Mouse (Mus musculus) embryonic facial prominence, embryonic 15.5 days (tissue): ENCODE data around the gene Ptprq. TPM values are rescaled to one million over a fixed set of nuclear protein-coding genes. Genes with fewer than 3 reads are reported as not detected.

Source experiments
- ATAC-seq: fragments of 200-750 bp; cut with Nextera tagmentation; 2 replicates; pipeline ENCODE4 v1.8.0; 2017; ENCODE audit warnings: low read depth, moderate TSS enrichment; ENCODE audit not compliant: insufficient number of reproducible peaks, low FRiP score, low TSS enrichment
- H3K27ac ChIP-seq: fragments of 300-500 bp; sonication (generic); replicated peaks from 2 replicates; pipeline ENCODE4 v1.5.1; 2015; ENCODE audit warnings: mild to moderate bottlenecking, inconsistent platforms
- H3K27me3 ChIP-seq: fragments of 300-500 bp; sonication (generic); 2 replicates; pipeline ENCODE4 v1.6.1; 2015; ENCODE audit warnings: inconsistent platforms
- H3K36me3 ChIP-seq: fragments of 300-500 bp; sonication (generic); 2 replicates; pipeline ENCODE4 v1.6.1; 2015; ENCODE audit warnings: mild to moderate bottlenecking, inconsistent platforms
- H3K4me1 ChIP-seq: fragments of 300-500 bp; sonication (generic); 2 replicates; pipeline ENCODE4 v1.6.1; 2015; ENCODE audit warnings: inconsistent platforms
- H3K4me2 ChIP-seq: fragments of 300-500 bp; sonication (generic); replicated peaks from 2 replicates; pipeline ENCODE4 v1.6.1; 2015; ENCODE audit warnings: mild to moderate bottlenecking, inconsistent platforms
- H3K4me3 ChIP-seq: fragments of 300-500 bp; sonication (generic); replicated peaks from 2 replicates; pipeline ENCODE4 v1.5.1; 2015; ENCODE audit warnings: mild to moderate bottlenecking, inconsistent platforms
- H3K9ac ChIP-seq: fragments of 300-500 bp; sonication (generic); 2 replicates; pipeline ENCODE4 v1.6.1; 2015; ENCODE audit warnings: inconsistent platforms
- H3K9me3 ChIP-seq: fragments of 300-500 bp; sonication (generic); replicated peaks from 2 replicates; pipeline ENCODE4 v1.6.1; 2016; ENCODE audit warnings: inconsistent platforms
- WGBS: fragments of 180-500 bp; shearing (Covaris S2); methylation state at CpG from one replicate; pipeline ENCODE4 v1.1.7; 2015; 5-methylcytosine and 5-hydroxymethylcytosine counted together
- polyA plus RNA-seq: library from polyadenylated mRNA; unstranded; fragments of >200 nt; fragmentation: Nextera tagmentation; extraction: Ambion mirVana; gene quantifications from 2 replicates; pipeline ENCODE4 v1.2.1, GENCODE M21; 2015

Gene Ptprq
- polyA plus RNA-seq: 0.08 and 0.19 TPM in 2 replicates

DNA sequence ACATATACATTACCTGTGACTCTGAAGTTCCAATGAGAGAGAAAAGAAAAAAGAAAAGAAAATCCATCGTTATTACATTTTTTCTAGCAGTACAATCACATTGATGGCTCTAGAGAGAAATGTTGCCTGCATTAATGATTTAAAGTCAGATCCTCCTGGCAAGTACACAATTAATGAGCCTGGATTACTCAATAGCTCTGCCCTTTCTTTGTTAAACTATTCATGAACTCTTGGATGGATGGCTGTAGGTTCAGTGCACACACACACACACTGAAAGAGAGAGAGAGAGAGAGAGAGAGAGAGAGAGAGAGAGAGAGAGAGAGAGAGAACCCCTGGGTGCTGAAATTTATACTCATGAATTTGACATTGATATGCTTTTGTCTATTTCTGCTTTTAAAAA lies at the start of gene Ptprq:
Gene Ptprq, minus strand, starts transcription at position 246 of the 400 bp plus-strand sequence.
- no peaks in the 10 kb centered on the region for H3K4me1 ChIP-seq
- ATAC-seq: no peak

DNA sequence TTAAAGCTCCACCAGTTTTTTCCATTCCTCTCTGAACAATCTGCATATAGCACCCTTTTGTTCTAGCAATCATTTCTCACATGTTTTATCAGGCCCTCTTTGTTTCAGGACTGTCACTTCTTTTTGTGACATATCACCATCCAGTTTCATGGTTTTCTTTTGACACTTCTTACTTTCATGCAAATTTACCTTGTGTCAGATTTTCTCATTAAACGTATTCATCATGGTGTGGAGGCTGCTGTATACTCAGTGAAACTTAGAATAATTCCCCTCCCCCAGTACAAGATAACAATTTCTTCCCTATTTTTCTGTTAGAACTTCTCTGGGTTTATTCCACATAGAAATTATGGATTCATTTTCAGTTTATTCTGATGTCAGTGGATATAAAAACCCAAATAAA lies 39.8 kb upstream of the Ptprq start:
- 67% methylated on average over 1 of the region's 1 CpGs for WGBS
- Histone ChIP-seq H3K4me1 (no peaks in the 10 kb centered on the region), H3K9me3 (no peaks in the 10 kb centered on the region), H3K4me2 (no peak overlapping the region), H3K4me3 (no peak overlapping the region), H3K9ac (no peak overlapping the region), H3K27ac (no peak overlapping the region), H3K36me3 (no peaks in the 10 kb centered on the region), H3K27me3 (no peaks in the 10 kb centered on the region)
- no peak for ATAC-seq

More for the DNA sequence above, at the start of gene Ptprq:
- Histone ChIP-seq H3K27ac (no peak within 1 kb of the TSS), H3K36me3 (no peaks in the 10 kb centered on the region), H3K4me2 (no peak within 1 kb of the TSS), H3K4me3 (no peak within 1 kb of the TSS), H3K9me3 (no peaks in the 10 kb centered on the region), H3K9ac (no peak within 1 kb of the TSS), H3K27me3 (no peaks in the 10 kb centered on the region)
- WGBS: 81% methylated on average over 1 of the region's 1 CpGs

- Histone ChIP-seq H3K4me2 (no peak overlapping the region), H3K4me3 (no peak overlapping the region), H3K9ac (no peak overlapping the region), H3K4me1 (no peaks in the 10 kb centered on the region), H3K9me3 (no peaks in the 10 kb centered on the region), H3K36me3 (no peaks in the 10 kb centered on the region), H3K27me3 (no peaks in the 10 kb centered on the region), H3K27ac (no peak overlapping the region)
- 90% methylated on average over 3 of the region's 3 CpGs for WGBS
- ATAC-seq: no peak
Observed at GRCm38 (mm10) chr10:107753471-107753870, 33.6 kb upstream of the Ptprq start.

DNA sequence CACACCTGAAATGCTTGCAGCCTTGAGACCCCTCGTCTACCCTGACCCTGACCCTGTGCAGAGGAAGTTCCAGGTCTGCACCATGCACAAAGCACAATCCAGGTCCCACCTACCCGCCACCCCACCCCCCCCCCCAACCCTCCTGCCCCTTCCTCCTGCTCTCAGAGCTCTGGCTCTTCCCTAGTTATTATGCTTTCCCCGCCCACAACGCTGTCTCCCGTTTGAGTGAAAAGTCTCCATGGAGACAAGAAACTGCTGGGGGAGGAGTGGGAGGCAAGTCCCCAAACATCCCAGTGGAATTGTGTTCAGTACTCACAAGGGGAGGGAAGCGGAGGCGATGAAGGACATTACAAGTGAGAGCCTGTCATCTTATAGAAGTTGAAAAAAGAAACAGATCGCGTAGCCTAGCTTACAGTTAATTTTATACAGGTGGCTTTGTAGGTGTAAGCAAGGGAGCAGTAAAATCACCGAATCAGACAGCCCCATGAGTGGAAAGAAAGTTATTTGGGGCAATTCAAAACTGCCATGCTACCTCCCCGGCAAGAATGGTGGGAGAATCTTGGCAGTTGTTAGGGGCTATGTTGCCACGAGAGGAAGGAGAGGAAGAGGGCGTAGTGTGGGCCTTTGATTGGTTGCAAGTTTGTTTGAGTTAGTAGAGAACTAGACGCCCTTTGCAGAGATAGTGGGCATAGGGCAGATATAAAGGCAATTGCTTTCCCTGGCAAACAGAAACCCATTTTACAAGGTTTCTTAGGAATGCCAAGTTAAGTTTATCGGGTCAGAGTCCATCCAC lies 32.7 kb upstream of the Ptprq start:
- peak overlapping the region; percentile 25 for H3K4me2 ChIP-seq
- no peak overlapping the region for H3K27ac ChIP-seq
- no peak overlapping the region for H3K4me3 ChIP-seq
- no peaks in the 10 kb centered on the region for H3K36me3 ChIP-seq
- H3K4me1 ChIP-seq: no peaks in the 10 kb centered on the region
- 25% methylated on average over 14 of the region's 15 CpGs for WGBS
- H3K9me3 ChIP-seq: no peaks in the 10 kb centered on the region
- 0 out of 2 replicates have a peak, but pooled peaks have one; percentile 39 for ATAC-seq
- H3K9ac ChIP-seq: no peak overlapping the region
- no peaks in the 10 kb centered on the region for H3K27me3 ChIP-seq

DNA sequence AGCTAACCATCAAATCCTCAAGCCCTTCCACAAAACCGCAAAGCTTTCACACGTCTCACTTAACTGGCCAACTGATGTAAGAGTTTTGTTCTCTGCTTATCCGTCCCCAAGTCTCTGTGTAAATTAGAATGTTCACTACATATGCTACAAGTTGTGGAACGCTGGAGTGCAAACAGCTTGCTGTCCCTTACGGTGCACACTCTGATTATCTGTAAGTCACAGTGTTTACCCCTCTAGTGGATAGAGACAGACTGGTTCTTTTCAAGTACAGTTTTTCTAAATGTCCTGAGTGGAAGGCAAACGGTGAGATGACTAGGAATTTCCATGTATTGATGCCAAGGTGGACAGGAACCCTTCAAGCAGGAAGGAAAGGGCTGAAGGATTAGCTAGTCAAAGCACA lies 32.1 kb upstream of the Ptprq start:
- H3K27ac ChIP-seq: no peak overlapping the region
- no peaks in the 10 kb centered on the region for H3K36me3 ChIP-seq
- H3K9me3 ChIP-seq: no peaks in the 10 kb centered on the region
- no peaks in the 10 kb centered on the region for H3K4me1 ChIP-seq
- no peak overlapping the region for H3K9ac ChIP-seq
- no peaks in the 10 kb centered on the region for H3K27me3 ChIP-seq
- ATAC-seq: no peak
- no peak overlapping the region for H3K4me3 ChIP-seq
- peak overlapping the region; percentile 25 for H3K4me2 ChIP-seq
- 22% methylated on average over 6 of the region's 6 CpGs for WGBS

- 17% methylated on average over 5 of the region's 5 CpGs for WGBS
- Histone ChIP-seq H3K9ac (no peak overlapping the region), H3K27ac (no peak overlapping the region), H3K27me3 (no peaks in the 10 kb centered on the region), H3K4me1 (no peaks in the 10 kb centered on the region), H3K9me3 (no peaks in the 10 kb centered on the region), H3K4me2 (no peak overlapping the region), H3K4me3 (no peak overlapping the region), H3K36me3 (no peaks in the 10 kb centered on the region)
- ATAC-seq: no peak
Observed at GRCm38 (mm10) chr10:107747566-107747965, 27.7 kb upstream of the Ptprq start.

DNA sequence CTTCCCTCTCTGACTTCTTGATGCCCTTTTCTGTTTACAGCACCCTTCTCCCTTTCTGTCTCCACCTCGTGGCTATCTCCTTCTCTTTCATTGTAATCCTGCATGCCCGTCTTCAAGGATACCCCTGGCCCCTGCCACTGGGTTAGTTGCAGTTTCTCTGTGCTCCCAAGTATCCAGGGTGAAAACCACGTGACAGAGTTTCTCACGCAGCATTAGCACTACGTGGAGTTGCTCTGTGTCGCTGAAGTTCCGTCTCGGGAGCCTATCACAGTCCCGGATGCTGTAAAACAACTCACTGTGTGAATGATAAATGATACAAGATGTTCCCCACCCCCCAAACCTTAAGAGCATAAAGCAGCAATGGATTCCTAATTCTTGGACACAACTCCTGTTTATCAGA lies 26.9 kb upstream of the Ptprq start:
- 10% methylated on average over 9 of the region's 9 CpGs for WGBS

DNA sequence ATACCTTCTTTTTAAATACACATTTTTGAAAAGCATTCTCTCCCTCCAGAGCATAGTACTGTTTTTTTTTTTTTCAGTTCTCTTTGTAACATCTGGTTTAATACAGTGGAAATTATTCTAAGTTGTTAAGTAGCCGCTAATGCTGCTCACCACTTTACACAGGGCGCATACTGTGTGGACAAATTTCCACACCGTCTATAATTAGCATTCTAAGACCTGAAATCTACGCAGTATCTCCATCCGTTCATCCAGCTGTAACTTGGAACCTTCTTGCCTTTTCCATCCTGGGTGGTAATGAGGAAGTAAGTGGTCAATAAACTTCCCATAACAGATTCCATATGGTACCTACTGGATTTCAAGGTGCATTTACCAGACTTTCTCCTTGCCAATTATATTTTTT lies 20.0 kb upstream of the Ptprq start:
- Histone ChIP-seq H3K4me3 (no peak overlapping the region), H3K9ac (no peak overlapping the region), H3K36me3 (no peaks in the 10 kb centered on the region), H3K27ac (no peak overlapping the region), H3K9me3 (no peaks in the 10 kb centered on the region), H3K4me1 (no peaks in the 10 kb centered on the region), H3K27me3 (no peaks in the 10 kb centered on the region), H3K4me2 (no peak overlapping the region)
- 56% methylated on average over 5 of the region's 5 CpGs for WGBS
- no peak for ATAC-seq

More for the DNA sequence above, 26.9 kb upstream of the Ptprq start:
- Histone ChIP-seq H3K9ac (no peak overlapping the region), H3K27me3 (no peaks in the 10 kb centered on the region), H3K4me3 (no peak overlapping the region), H3K9me3 (no peaks in the 10 kb centered on the region), H3K27ac (no peak overlapping the region), H3K36me3 (no peaks in the 10 kb centered on the region), H3K4me1 (no peaks in the 10 kb centered on the region), H3K4me2 (peak overlapping the region; percentile 17; the same call in 1 of the 2 replicates)
- no peak for ATAC-seq

DNA sequence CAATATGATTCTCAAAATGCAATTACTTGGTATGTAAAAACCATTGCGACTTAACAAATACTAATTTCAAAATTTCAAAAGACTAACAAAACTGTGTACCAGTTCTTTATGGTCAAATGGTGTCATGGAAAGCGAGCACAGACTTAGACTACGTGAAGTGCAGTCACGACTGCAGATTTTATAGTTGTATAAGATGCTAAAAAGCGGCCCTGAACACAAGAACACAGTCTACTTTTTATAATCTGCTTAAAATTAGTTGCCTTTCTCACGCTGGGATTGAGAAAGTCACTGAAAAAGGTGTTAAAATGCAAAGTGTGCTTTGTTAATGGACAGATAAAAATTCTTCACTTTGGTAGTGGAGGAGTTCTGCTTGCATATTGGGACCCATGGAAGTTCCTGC lies 17.9 kb upstream of the Ptprq start:
- ATAC-seq: no peak
- no peak overlapping the region for H3K27ac ChIP-seq
- H3K9me3 ChIP-seq: no peaks in the 10 kb centered on the region
- no peaks in the 10 kb centered on the region for H3K4me1 ChIP-seq
- H3K9ac ChIP-seq: no peak overlapping the region
- no peaks in the 10 kb centered on the region for H3K27me3 ChIP-seq
- no peak overlapping the region for H3K4me3 ChIP-seq
- H3K36me3 ChIP-seq: no peaks in the 10 kb centered on the region
- H3K4me2 ChIP-seq: no peak overlapping the region
- 85% methylated on average over 6 of the region's 6 CpGs for WGBS

- no peak for ATAC-seq
- Histone ChIP-seq H3K4me3 (no peak overlapping the region), H3K9me3 (no peaks in the 10 kb centered on the region), H3K4me2 (no peak overlapping the region), H3K36me3 (no peaks in the 10 kb centered on the region), H3K27ac (no peak overlapping the region), H3K4me1 (no peaks in the 10 kb centered on the region), H3K27me3 (no peaks in the 10 kb centered on the region), H3K9ac (no peak overlapping the region)
- 25% methylated on average over 7 of the region's 7 CpGs for WGBS
Observed at GRCm38 (mm10) chr10:107735448-107735847, 15.6 kb upstream of the Ptprq start.

GRCm38 (mm10) chr10:107734327-107734726 lies 14.5 kb upstream of the Ptprq start:
- H3K27me3 ChIP-seq: no peaks in the 10 kb centered on the region
- no peak overlapping the region for H3K9ac ChIP-seq
- ATAC-seq: no peak
- H3K9me3 ChIP-seq: no peaks in the 10 kb centered on the region
- H3K4me2 ChIP-seq: no peak overlapping the region
- no peaks in the 10 kb centered on the region for H3K4me1 ChIP-seq
- H3K36me3 ChIP-seq: no peaks in the 10 kb centered on the region
- H3K27ac ChIP-seq: no peak overlapping the region
- H3K4me3 ChIP-seq: no peak overlapping the region

GRCm38 (mm10) chr10:107725631-107726030 lies 5.8 kb upstream of the Ptprq start:
- Histone ChIP-seq H3K4me1 (no peaks in the 10 kb centered on the region), H3K27me3 (no peaks in the 10 kb centered on the region), H3K9me3 (no peaks in the 10 kb centered on the region), H3K9ac (no peak overlapping the region), H3K36me3 (no peaks in the 10 kb centered on the region), H3K4me3 (no peak overlapping the region), H3K27ac (no peak overlapping the region), H3K4me2 (no peak overlapping the region)
- WGBS: 46% methylated on average over 7 of the region's 7 CpGs
- ATAC-seq: no peak
